Mouse (Mus musculus) mature B cell (primary cell): Measurements from ENCODE around the gene Wrb.

Experiments
- in situ Hi-C: fragments of 300-500 bp; cut with MboI; formaldehyde crosslinking; loops from 2 replicates; pipeline ENCODE4 v1.14.3; 2019

Gene Wrb

GRCm38 (mm10) chr16:96158511-96159080, 13.4 kb downstream of the Wrb start:
- in situ Hi-C loops: no loop called here

- in situ Hi-C loops: no loop called here
These were observed 14.0 kb downstream of the Wrb start for GRCm38 (mm10) chr16:96159091-96159731.

- in situ Hi-C loops: no loop called here
These were observed 14.7 kb downstream of the Wrb start for GRCm38 (mm10) chr16:96159794-96160346.

GRCm38 (mm10) chr16:96160927-96161326, 15.7 kb downstream of the Wrb start:
- in situ Hi-C loops: no loop called here

- in situ Hi-C loops: no loop called here
These were observed 16.1 kb downstream of the Wrb start for GRCm38 (mm10) chr16:96161336-96161735.

- in situ Hi-C loops: no loop called here
These were observed 20.6 kb downstream of the Wrb start for GRCm38 (mm10) chr16:96165723-96166264.

GRCm38 (mm10) chr16:96168837-96169236, 23.6 kb downstream of the Wrb start:
- in situ Hi-C loops: no loop called here

- in situ Hi-C loops: no loop called here
These were observed 28.4 kb downstream of the Wrb start for GRCm38 (mm10) chr16:96173648-96174047.

- in situ Hi-C loops: no loop called here
These were observed 30.2 kb downstream of the Wrb start for GRCm38 (mm10) chr16:96175399-96175798.

- in situ Hi-C loops: no loop called here
These were observed 33.9 kb downstream of the Wrb start for GRCm38 (mm10) chr16:96179156-96179555.

GRCm38 (mm10) chr16:96187619-96188018, 42.4 kb downstream of the Wrb start:
- in situ Hi-C loops: no loop called here

GRCm38 (mm10) chr16:96191531-96192506, 46.6 kb downstream of the Wrb start, which contains the start of gene Lca5l:
Gene Lca5l (minus strand): TSS chr16:96192271.
- in situ Hi-C loops: no loop called here

- in situ Hi-C loops: no loop called here
These were observed 54.9 kb downstream of the Wrb start, which contains the start of gene Sh3bgr for GRCm38 (mm10) chr16:96199913-96200701. Gene Sh3bgr (plus strand): TSS chr16:96200450.

GRCm38 (mm10) chr16:96200702-96201028, 55.5 kb downstream of the Wrb start:
- in situ Hi-C loops: no loop called here

GRCm38 (mm10) chr16:96201485-96202232, 56.5 kb downstream of the Wrb start:
- in situ Hi-C loops: no loop called here
